Mouse (Mus musculus) ES-Bruce4 (cell line): Measurements from ENCODE around the gene D5Ertd579e. TPM values are rescaled to one million over a fixed set of nuclear protein-coding genes. Genes with fewer than 3 reads are reported as not detected.

ENCODE experiments used
- H3K27ac ChIP-seq: 2 replicates; pipeline ENCODE4 v1.5.1; 2012; ENCODE audit warnings: low read length, inconsistent platforms; ENCODE audit not compliant: insufficient read depth
- H3K27me3 ChIP-seq: 2 replicates; pipeline ENCODE4 v1.6.1; 2012; ENCODE audit warnings: mild to moderate bottlenecking, low read length, inconsistent platforms; ENCODE audit not compliant: control insufficient read depth, poor library complexity, insufficient read depth, severe bottlenecking
- H3K36me3 ChIP-seq: 2 replicates; pipeline ENCODE4 v1.6.1; 2012; ENCODE audit warnings: inconsistent platforms, mild to moderate bottlenecking, low read length, moderate library complexity; ENCODE audit not compliant: control insufficient read depth, poor library complexity, insufficient read depth, severe bottlenecking
- H3K4me1 ChIP-seq: one replicate; pipeline ENCODE4 v1.8.1; 2011; ENCODE audit warnings: low read length; ENCODE audit not compliant: control insufficient read depth, insufficient read depth
- H3K4me3 ChIP-seq: 2 replicates; pipeline ENCODE4 v1.5.1; 2011; ENCODE audit warnings: low read depth, mild to moderate bottlenecking, low read length
- H3K9ac ChIP-seq: 2 replicates; pipeline ENCODE4 v1.6.1; 2012; ENCODE audit warnings: low read depth, mild to moderate bottlenecking, inconsistent platforms; ENCODE audit not compliant: poor library complexity, severe bottlenecking
- H3K9me3 ChIP-seq: replicated peaks from 2 replicates; pipeline ENCODE4 v1.6.1; 2012; ENCODE audit warnings: mild to moderate bottlenecking, low read length, inconsistent platforms; ENCODE audit not compliant: control insufficient read depth, poor library complexity, insufficient read depth, severe bottlenecking
- CTCF ChIP-seq: IDR thresholded peaks from one replicate; pipeline ENCODE4 v1.8.1; 2011; ENCODE audit warnings: low read depth, low read length
- EP300 ChIP-seq: IDR thresholded peaks from 2 replicates; pipeline ENCODE4 v1.6.1; 2011; ENCODE audit warnings: low read depth, low read length; ENCODE audit not compliant: insufficient read depth
- POLR2A ChIP-seq: IDR thresholded peaks from one replicate; pipeline ENCODE4 v1.8.1; 2011; ENCODE audit warnings: low read length; ENCODE audit not compliant: insufficient read depth
- polyA plus RNA-seq: library from polyadenylated mRNA; stranded (reverse); fragments of >200 nt; gene quantifications from 2 replicates; pipeline ENCODE4 v1.2.4, GENCODE M21; 2011; ENCODE audit warnings: low read depth; ENCODE audit not compliant: missing spikeins, insufficient read depth, insufficient read length

Gene D5Ertd579e
- polyA plus RNA-seq, 1 experiment: 44.1 TPM

DNA sequence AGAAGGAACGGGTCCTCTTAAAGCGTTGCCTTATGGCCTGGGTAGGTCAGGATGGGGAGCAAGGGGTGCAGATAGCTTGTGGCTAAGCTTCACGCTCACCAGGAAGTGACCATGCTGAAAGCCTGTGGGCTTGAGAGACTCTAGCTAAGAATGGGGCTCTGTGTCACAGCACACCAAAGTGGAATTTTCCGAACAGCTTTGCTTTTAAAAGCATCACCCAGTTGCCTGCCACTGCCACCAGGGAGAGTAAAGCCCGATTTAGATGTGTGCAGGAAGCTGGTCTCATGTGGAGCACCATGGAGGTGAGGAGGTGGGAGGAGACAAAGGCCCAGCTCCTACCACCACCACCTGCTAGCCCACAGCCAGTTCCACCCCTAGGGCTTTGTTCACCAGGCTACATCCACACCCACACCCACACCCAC is 105.3 kb downstream of the D5Ertd579e start:
- TF ChIP-seq EP300: no peak
- no peak for TF ChIP-seq POLR2A
- TF ChIP-seq CTCF: no peak
- Histone ChIP-seq H3K4me3 (no peak overlapping the region), H3K27me3 (no peaks in the 10 kb centered on the region), H3K27ac (no peak overlapping the region), H3K9ac (no peak overlapping the region), H3K9me3 (no peaks in the 10 kb centered on the region), H3K36me3 (no peaks in the 10 kb centered on the region), H3K4me1 (no peaks in the 10 kb centered on the region)

- Histone ChIP-seq H3K9me3 (no peaks in the 10 kb centered on the region), H3K27me3 (no peaks in the 10 kb centered on the region), H3K4me3 (no peak overlapping the region), H3K27ac (no peak overlapping the region), H3K9ac (no peak overlapping the region), H3K36me3 (no peaks in the 10 kb centered on the region), H3K4me1 (no peaks in the 10 kb centered on the region)
- no peak for TF ChIP-seq EP300
- peak; percentile 40 for TF ChIP-seq CTCF
Observed at GRCm38 (mm10) chr5:36584299-36584698, 111.5 kb downstream of the D5Ertd579e start.

GRCm38 (mm10) chr5:36581924-36582642 is 113.7 kb downstream of the D5Ertd579e start:
- Histone ChIP-seq H3K9me3 (no peaks in the 10 kb centered on the region), H3K4me3 (peak overlapping the region; percentile 92), H3K27me3 (no peaks in the 10 kb centered on the region), H3K9ac (peak overlapping the region; percentile 75), H3K27ac (no peak overlapping the region), H3K4me1 (no peaks in the 10 kb centered on the region), H3K36me3 (no peaks in the 10 kb centered on the region)
- no peak for TF ChIP-seq POLR2A
- peak; percentile 62; the same call in 1 of the 2 replicates for TF ChIP-seq EP300

DNA sequence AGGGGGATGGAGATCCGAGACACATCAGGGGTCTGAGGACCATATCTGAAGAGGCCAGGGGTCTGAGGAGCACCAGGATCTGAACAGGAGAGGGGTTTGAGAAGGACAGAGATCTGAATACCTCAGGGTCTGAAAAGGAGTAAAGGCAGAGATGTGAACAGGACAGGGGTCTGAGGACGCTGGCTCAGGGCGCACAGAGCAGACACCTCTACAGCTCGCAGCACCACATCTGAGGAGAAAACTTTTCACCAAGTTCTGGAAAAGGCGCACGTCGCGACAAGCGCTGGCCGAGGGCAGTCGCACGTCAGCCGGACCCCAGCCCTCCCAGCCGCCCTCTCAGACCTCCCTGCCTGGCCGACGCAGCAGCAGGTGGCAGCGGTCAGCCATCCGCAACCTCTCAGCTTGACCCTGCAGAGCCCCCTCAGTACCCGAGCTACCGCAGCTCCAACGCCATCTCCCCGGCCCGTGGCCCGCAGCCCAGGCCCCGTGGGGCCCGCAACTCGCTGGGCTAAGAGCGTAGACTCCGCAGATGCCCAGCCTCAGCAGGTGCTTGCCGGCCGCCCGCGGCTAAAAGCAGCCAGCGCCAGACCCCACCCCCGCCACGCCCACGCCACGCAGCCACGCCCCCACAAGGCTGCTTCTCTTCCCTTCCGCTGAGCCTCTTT is 114.4 kb downstream of the D5Ertd579e start:
- TF ChIP-seq EP300 (no peak), CTCF (no peak), POLR2A (no peak)
- peak overlapping the region; percentile 53 for H3K9ac ChIP-seq
- no peaks in the 10 kb centered on the region for H3K36me3 ChIP-seq
- no peaks in the 10 kb centered on the region for H3K9me3 ChIP-seq
- H3K4me1 ChIP-seq: no peaks in the 10 kb centered on the region
- H3K4me3 ChIP-seq: peak overlapping the region; percentile 82
- H3K27ac ChIP-seq: no peak overlapping the region
- no peaks in the 10 kb centered on the region for H3K27me3 ChIP-seq

- H3K9me3 ChIP-seq: no peaks in the 10 kb centered on the region
- TF ChIP-seq POLR2A (no peak), CTCF (no peak)
Observed at GRCm38 (mm10) chr5:36579967-36580366, 115.9 kb downstream of the D5Ertd579e start.

DNA sequence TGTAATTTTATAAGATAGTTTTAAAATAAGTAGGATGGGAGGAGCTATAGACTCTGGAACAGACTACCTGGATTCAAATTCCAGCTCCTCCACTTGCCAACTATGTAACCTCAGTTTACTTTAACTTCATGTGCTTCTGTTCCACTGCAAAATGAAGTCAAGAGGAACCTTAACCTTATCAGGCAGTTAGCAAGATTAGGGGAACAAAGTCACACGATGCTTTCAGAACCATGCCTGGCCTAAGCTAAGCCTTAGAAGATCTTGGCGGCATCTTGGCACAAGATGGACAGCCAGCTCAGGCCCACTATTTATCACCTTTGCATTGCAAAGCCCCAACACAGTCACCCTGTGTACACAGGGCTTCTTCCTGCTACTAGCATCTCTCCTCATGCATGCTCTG is 116.8 kb downstream of the D5Ertd579e start:
- H3K4me3 ChIP-seq: no peak overlapping the region
- H3K27ac ChIP-seq: no peak overlapping the region
- H3K36me3 ChIP-seq: no peaks in the 10 kb centered on the region
- H3K27me3 ChIP-seq: no peaks in the 10 kb centered on the region
- H3K9ac ChIP-seq: no peak overlapping the region
- H3K9me3 ChIP-seq: no peaks in the 10 kb centered on the region
- no peak for TF ChIP-seq CTCF
- TF ChIP-seq POLR2A: no peak
- TF ChIP-seq EP300: no peak
- H3K4me1 ChIP-seq: peaks cover 7% of the 10 kb centered on the region

More at GRCm38 (mm10) chr5:36579967-36580366, 115.9 kb downstream of the D5Ertd579e start:
- peaks cover 5% of the 10 kb centered on the region for H3K4me1 ChIP-seq
- H3K4me3 ChIP-seq: no peak overlapping the region
- H3K36me3 ChIP-seq: no peaks in the 10 kb centered on the region
- H3K9ac ChIP-seq: no peak overlapping the region
- H3K27me3 ChIP-seq: no peaks in the 10 kb centered on the region
- H3K27ac ChIP-seq: no peak overlapping the region
